Mouse (Mus musculus) thymus, adult 2 months (tissue): ENCODE data around the gene Glp2r.

Experiments
- CTCF ChIP-seq: fragments of 200-500 bp; IDR thresholded peaks from 2 replicates; pipeline ENCODE4 v1.5.1; 2012; ENCODE audit warnings: mild to moderate bottlenecking, control low read depth, low read length, moderate library complexity, borderline replicate concordance; ENCODE audit not compliant: control insufficient read depth, poor library complexity, insufficient read depth; ENCODE audit errors: extremely low read depth
- POLR2A ChIP-seq: fragments of 200-500 bp; IDR thresholded peaks from 2 replicates; pipeline ENCODE4 v1.6.1; 2012; ENCODE audit warnings: mild to moderate bottlenecking, low read length, control low read depth, moderate library complexity; ENCODE audit not compliant: control insufficient read depth, poor library complexity, insufficient read depth; ENCODE audit errors: extremely low read depth

DNA sequence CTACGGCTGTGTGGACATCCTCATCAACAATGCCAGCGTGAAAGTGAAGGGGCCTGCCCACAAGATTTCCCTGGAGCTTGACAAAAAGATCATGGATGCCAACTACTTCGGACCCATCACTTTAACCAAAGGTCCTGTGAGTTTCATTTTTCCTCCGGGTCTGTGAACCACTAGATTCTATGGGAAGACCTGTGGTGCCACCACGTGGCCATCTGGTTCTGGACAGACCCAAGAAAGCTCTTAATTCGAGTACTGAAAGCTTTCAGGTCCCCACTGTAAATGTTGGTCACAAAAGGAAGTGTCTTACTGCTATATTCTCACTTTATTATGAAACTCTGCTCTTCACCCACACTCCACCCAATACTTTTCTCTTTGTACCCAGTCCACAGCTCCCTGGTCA lies 40.6 kb upstream of the Glp2r start:
- TF ChIP-seq POLR2A = no peak
- TF ChIP-seq CTCF = no peak
